Mouse (Mus musculus) CH12F3 (cell line): ENCODE results near the gene Mrpl41.
"Not testable (repeated sequence)": the region's sequence is repeated elsewhere in the genome, so short reads cannot be mapped to it uniquely, and the experiment has no call there.

Source experiments
- in situ Hi-C: fragments of 300-500 bp; cut with MboI; formaldehyde crosslinking; loops from 2 replicates; pipeline ENCODE4 v1.14.3; 2020; ENCODE audit warnings: low sequenced_read_pairs

Mrpl41 gene

GRCm38 (mm10) chr2:24974906-24975703, at the start of gene Mrpl41:
Mrpl41 (minus strand) TSS chr2:24975098.
- in situ Hi-C loops = no loop called here

- in situ Hi-C loops = no loop called here
Measured at GRCm38 (mm10) chr2:25022678-25023077, 47.8 kb upstream of the Mrpl41 start.

GRCm38 (mm10) chr2:25008250-25008649, 33.4 kb upstream of the Mrpl41 start:
- in situ Hi-C loops = no loop called here

GRCm38 (mm10) chr2:25006767-25007166, 31.9 kb upstream of the Mrpl41 start:
- in situ Hi-C loops = no loop called here

GRCm38 (mm10) chr2:25003946-25004786, 29.3 kb upstream of the Mrpl41 start:
- in situ Hi-C loops = no loop called here

GRCm38 (mm10) chr2:25000544-25001235, 25.8 kb upstream of the Mrpl41 start:
- in situ Hi-C loops = no loop called here

GRCm38 (mm10) chr2:24996471-24996870, 21.6 kb upstream of the Mrpl41 start:
- in situ Hi-C loops = no loop called here

GRCm38 (mm10) chr2:24995332-24995731, 20.4 kb upstream of the Mrpl41 start:
- in situ Hi-C loops = no loop called here

GRCm38 (mm10) chr2:24987762-24988161, 12.9 kb upstream of the Mrpl41 start:
- in situ Hi-C loops = no loop called here

GRCm38 (mm10) chr2:24976960-24977359, 2.1 kb upstream of the Mrpl41 start:
- in situ Hi-C loops = no loop called here

GRCm38 (mm10) chr2:24975704-24976297, 903 bp upstream of the Mrpl41 start, which contains the start of gene Pnpla7:
Pnpla7 (plus strand) TSS chr2:24976033.
- in situ Hi-C loops = no loop called here

- in situ Hi-C loops = not testable (repeated sequence)
Measured at GRCm38 (mm10) chr2:24974452-24974851, 446 bp downstream of the Mrpl41 start.

GRCm38 (mm10) chr2:24970386-24970785, 4.5 kb downstream of the Mrpl41 start:
- in situ Hi-C loops = no loop called here

- in situ Hi-C loops = no loop called here
Measured at GRCm38 (mm10) chr2:24962304-24963000, 12.4 kb downstream of the Mrpl41 start, which contains the start of gene Dph7. Dph7 (plus strand) TSS chr2:24962400.

GRCm38 (mm10) chr2:24960910-24961309, 14.0 kb downstream of the Mrpl41 start:
- in situ Hi-C loops = no loop called here

GRCm38 (mm10) chr2:24952537-24953055, 22.3 kb downstream of the Mrpl41 start:
- in situ Hi-C loops = no loop called here

- in situ Hi-C loops = no loop called here
Measured at GRCm38 (mm10) chr2:24950189-24950535, 24.7 kb downstream of the Mrpl41 start.

- in situ Hi-C loops = no loop called here
Measured at GRCm38 (mm10) chr2:24949421-24950188, 25.3 kb downstream of the Mrpl41 start, which contains the start of gene Zmynd19. Zmynd19 (plus strand) TSS chr2:24949792.

- in situ Hi-C loops = not testable (repeated sequence)
Measured at GRCm38 (mm10) chr2:24944304-24944703, 30.6 kb downstream of the Mrpl41 start.
